ENCODE assay signal across 9 mouse cellular contexts in genomic region chr11:120030145-120030901, GRCm38 (mm10). TPM values are rescaled to one million over a fixed set of nuclear protein-coding genes. Genes with fewer than 3 reads are reported as not detected.
DNase-seq lines count a peak whose midpoint lies in the region; ATAC-seq and TF ChIP-seq lines count a peak whose summit lies in the region.
"Had no signal": no experiment of that assay in that cellular context is flagged by ENCODE, and none has a peak within 500 bp of the region (broad histone marks: within the 10 kb centered on the region; RNA-seq: fewer than 3 reads in every experiment).

No protein-coding gene starts in this region.

- 37% methylated on average over 10 of the region's 10 CpGs for WGBS in forebrain, postnatal 0 days
- WGBS in intestine, embryonic 16.5 days = 25% methylated on average over 10 of the region's 10 CpGs
- 29% methylated on average over 10 of the region's 10 CpGs for WGBS in small intestine, adult 2 months

- H3K27me3 ChIP-seq in forebrain, postnatal 0 days (ENCODE audit: insufficient read depth, low read length) = no peaks in the 10 kb centered on the region
- H3K27me3 ChIP-seq in intestine, embryonic 16.5 days (replicated peaks; ENCODE audit: control insufficient read depth, insufficient read depth, low read length) = no peaks in the 10 kb centered on the region
- H3K27me3 ChIP-seq in small intestine, adult 2 months (ENCODE audit: control insufficient read depth, insufficient read depth, low read length) = no peaks in the 10 kb centered on the region

- no peak overlapping the region for H3K4me3 ChIP-seq in forebrain, postnatal 0 days (ENCODE audit: low read depth, low read length)
- no peak overlapping the region for H3K4me3 ChIP-seq in intestine, embryonic 16.5 days (ENCODE audit: low read length)
- no peak overlapping the region for H3K4me3 ChIP-seq in small intestine, adult 2 months (ENCODE audit: low read depth, low read length)

- H3K27ac ChIP-seq in forebrain, postnatal 0 days (ENCODE audit: low read depth, low read length) = no peak overlapping the region
- no peak overlapping the region for H3K27ac ChIP-seq in intestine, embryonic 16.5 days (ENCODE audit: low read length)
- H3K27ac ChIP-seq in small intestine, adult 2 months (ENCODE audit: insufficient read depth, low read depth, low read length) = no peak overlapping the region
- H3K27ac ChIP-seq: macrophage had no signal

- no peak overlapping the region for H3K9ac ChIP-seq in forebrain, postnatal 0 days
- H3K9ac ChIP-seq in intestine, embryonic 16.5 days (ENCODE audit: low read depth, low read length) = 0 out of 2 replicates have a peak overlapping the region, but pooled peaks have one; percentile 10

- intact Hi-C loops in heart, postnatal 25 days (cut with DNase I) = loop anchor here (1.0 to 5.0 kb wide), 2 partner anchors 35 to 72 kb away; no protein-coding TSS in a partner anchor

- no peaks in the 10 kb centered on the region for H3K9me3 ChIP-seq in forebrain, postnatal 0 days (ENCODE audit: low read length)
- H3K9me3 ChIP-seq in intestine, embryonic 16.5 days (ENCODE audit: control insufficient read depth, low read length) = no peaks in the 10 kb centered on the region

- H3K4me1 ChIP-seq in forebrain, postnatal 0 days (ENCODE audit: insufficient read depth) = no peaks in the 10 kb centered on the region
- H3K4me1 ChIP-seq in intestine, embryonic 16.5 days (ENCODE audit: control insufficient read depth, insufficient read depth, low read length) = peaks cover 28% of the 10 kb centered on the region
- peaks cover 12% of the 10 kb centered on the region for H3K4me1 ChIP-seq in small intestine, adult 2 months (ENCODE audit: control insufficient read depth, insufficient read depth, insufficient read length, low read length)

- DNase-seq in heart, adult 11 months = peak; percentile 96
- no peak for DNase-seq in heart, postnatal 25 days (ENCODE audit: low spot score)
- peak; percentile 64 to 70 for DNase-seq in adrenal gland, postnatal 36 days
- DNase-seq in forebrain, postnatal 0 days = peak; percentile 65
- peak; percentile 81 for DNase-seq in lung, postnatal 10 days
- no peak for DNase-seq in urinary bladder, adult 2 months (ENCODE audit: low spot score)

- no peaks in the 10 kb centered on the region for H3K36me3 ChIP-seq in forebrain, postnatal 0 days (ENCODE audit: insufficient read depth)
- no peaks in the 10 kb centered on the region for H3K36me3 ChIP-seq in intestine, embryonic 16.5 days (ENCODE audit: control insufficient read depth, insufficient read depth, low read length)
- no peaks in the 10 kb centered on the region for H3K36me3 ChIP-seq in small intestine, adult 2 months (ENCODE audit: control insufficient read depth, insufficient read depth, low read length)

- no peak for TF ChIP-seq POLR2A in small intestine, adult 2 months (IDR thresholded peaks at IDR 0.05; ENCODE audit: low read depth, low read length)

- TF ChIP-seq CTCF in forebrain, postnatal 0 days (IDR thresholded peaks at IDR 0.05; ENCODE audit: low read depth) = peak; percentile 73
- peak; percentile 65; the same call in 1 of the 2 replicates for TF ChIP-seq CTCF in small intestine, adult 2 months (IDR thresholded peaks at IDR 0.05; ENCODE audit: extremely low read depth, insufficient read length, insufficient replicate concordance, low read depth, low read length)

- peak; percentile 42; the same call in 1 of the 2 replicates for ATAC-seq in forebrain, postnatal 0 days
- ATAC-seq in intestine, embryonic 16.5 days = peak; percentile 29; the same call in 1 of the 2 replicates

- H3K4me2 ChIP-seq in forebrain, postnatal 0 days (ENCODE audit: low read depth) = no peak overlapping the region
- no peak overlapping the region for H3K4me2 ChIP-seq in intestine, embryonic 16.5 days (ENCODE audit: low read depth, low read length)

RNA-seq across cellular contexts. Expression of gene Aatk, which starts 16.6 kb away (rescaled TPM):
- 1 to 10 TPM; 4.3 to 4.7 TPM for total RNA-seq in heart, postnatal 25 days (2021)
- 10 to 100 TPM in 1 of 2 experiments, 1 to 10 TPM in 1; 9.2 to 13.2 TPM for total RNA-seq in adrenal gland, postnatal 36 days (2021)
- total RNA-seq in forebrain, postnatal 0 days (2014; rRNA removed) = 104 and 110 TPM in 2 replicates
- 27.3 and 31.7 TPM in 2 replicates for polyA plus RNA-seq in forebrain, postnatal 0 days (2015; fragmentation: Nextera tagmentation; extraction: Ambion mirVana)
- 1.7 and 2.3 TPM in 2 replicates for polyA plus RNA-seq in intestine, embryonic 16.5 days (2015; fragmentation: Nextera tagmentation; extraction: Ambion mirVana)
- polyA plus RNA-seq in small intestine, adult 2 months (2012; rRNA removed) = 4.6 and 6.0 TPM in 2 replicates
- 15.2 and 15.3 TPM in 2 replicates for polyA plus RNA-seq in urinary bladder, adult 2 months (2012; rRNA removed)

RNA-seq across cellular contexts. Expression of gene Cep131, which starts 56.3 kb away (rescaled TPM):
- total RNA-seq in heart, postnatal 25 days (2021) = 1 to 10 TPM; 9.3 to 9.7 TPM
- 100 to 1,000 TPM in 1 of 2 experiments, 10 to 100 TPM in 1; 35.5 to 207 TPM for total RNA-seq in adrenal gland, postnatal 36 days (2021)
- total RNA-seq in forebrain, postnatal 0 days (2014; rRNA removed) = 18.3 and 21.4 TPM in 2 replicates
- 21.0 and 22.0 TPM in 2 replicates for polyA plus RNA-seq in forebrain, postnatal 0 days (2015; fragmentation: Nextera tagmentation; extraction: Ambion mirVana)
- polyA plus RNA-seq in intestine, embryonic 16.5 days (2015; fragmentation: Nextera tagmentation; extraction: Ambion mirVana) = 12.0 and 12.2 TPM in 2 replicates
- 3.2 TPM in 2 replicates for polyA plus RNA-seq in small intestine, adult 2 months (2012; rRNA removed)
- polyA plus RNA-seq in urinary bladder, adult 2 months (2012; rRNA removed) = 7.6 and 10.5 TPM in 2 replicates

Comparison
In these comparisons a context has a peak if more than half of its experiments do, and no peak if none do; other contexts are left out.
1. DNase-seq: peak in heart, adult 11 months (single experiment), adrenal gland, postnatal 36 days (2 of 2), forebrain, postnatal 0 days (single experiment) and lung, postnatal 10 days (single experiment); none in heart, postnatal 25 days (single experiment) and urinary bladder, adult 2 months (single experiment).